Mouse (Mus musculus) midbrain, embryonic 16.5 days (tissue): ENCODE data around the gene Spats2l. TPM values are rescaled to one million over a fixed set of nuclear protein-coding genes. Genes with fewer than 3 reads are reported as not detected.

ENCODE experiments used
- ATAC-seq: fragments of 200-750 bp; cut with Nextera tagmentation; 2 replicates; pipeline ENCODE4 v1.8.0; 2017; ENCODE audit warnings: moderate TSS enrichment
- H3K27ac ChIP-seq: fragments of 300-500 bp; sonication (generic); 2 replicates; pipeline ENCODE4 v1.5.1; 2014; ENCODE audit warnings: mild to moderate bottlenecking, low read length, mixed read lengths
- H3K27me3 ChIP-seq: fragments of 300-500 bp; sonication (generic); 2 replicates; pipeline ENCODE4 v1.6.1; 2014; ENCODE audit warnings: low read depth, low read length, mixed read lengths; ENCODE audit not compliant: control insufficient read depth, insufficient read depth
- H3K36me3 ChIP-seq: fragments of 300-500 bp; sonication (generic); 2 replicates; pipeline ENCODE4 v1.6.1; 2014; ENCODE audit warnings: mild to moderate bottlenecking, low read length, moderate library complexity, mixed read lengths; ENCODE audit not compliant: control insufficient read depth, insufficient read depth
- H3K4me1 ChIP-seq: fragments of 300-500 bp; sonication (generic); 2 replicates; pipeline ENCODE4 v1.6.1; 2014; ENCODE audit warnings: mild to moderate bottlenecking, low read length, mixed read lengths; ENCODE audit not compliant: control insufficient read depth, insufficient read depth
- H3K4me2 ChIP-seq: fragments of 300-500 bp; sonication (generic); 2 replicates; pipeline ENCODE4 v1.6.1; 2014; ENCODE audit warnings: mild to moderate bottlenecking, low read length, mixed read lengths
- H3K4me3 ChIP-seq: fragments of 300-500 bp; sonication (generic); 2 replicates; pipeline ENCODE4 v1.5.1; 2014; ENCODE audit warnings: low read depth, mild to moderate bottlenecking, low read length, moderate library complexity, mixed read lengths
- H3K9ac ChIP-seq: fragments of 300-500 bp; sonication (generic); 2 replicates; pipeline ENCODE4 v1.6.1; 2014; ENCODE audit warnings: low read depth, low read length, mixed read lengths
- H3K9me3 ChIP-seq: fragments of 300-500 bp; sonication (generic); replicated peaks from 2 replicates; pipeline ENCODE4 v1.6.1; 2014; ENCODE audit warnings: mild to moderate bottlenecking, low read length, mixed read lengths; ENCODE audit not compliant: control insufficient read depth, poor library complexity, severe bottlenecking
- WGBS: fragments of 180-500 bp; shearing (Covaris S2); extraction: QIAGEN DNeasy Blood & Tissue Kit; methylation state at CpG from one replicate; pipeline ENCODE4 v1.1.7; 2014; 5-methylcytosine and 5-hydroxymethylcytosine counted together
- polyA plus RNA-seq: library from polyadenylated mRNA; unstranded; fragments of >200 nt; fragmentation: Nextera tagmentation; extraction: Ambion mirVana; gene quantifications from 2 replicates; pipeline ENCODE4 v1.2.1, GENCODE M21; 2015

Spats2l gene
- polyA plus RNA-seq = 83.6 and 88.7 TPM in 2 replicates

DNA sequence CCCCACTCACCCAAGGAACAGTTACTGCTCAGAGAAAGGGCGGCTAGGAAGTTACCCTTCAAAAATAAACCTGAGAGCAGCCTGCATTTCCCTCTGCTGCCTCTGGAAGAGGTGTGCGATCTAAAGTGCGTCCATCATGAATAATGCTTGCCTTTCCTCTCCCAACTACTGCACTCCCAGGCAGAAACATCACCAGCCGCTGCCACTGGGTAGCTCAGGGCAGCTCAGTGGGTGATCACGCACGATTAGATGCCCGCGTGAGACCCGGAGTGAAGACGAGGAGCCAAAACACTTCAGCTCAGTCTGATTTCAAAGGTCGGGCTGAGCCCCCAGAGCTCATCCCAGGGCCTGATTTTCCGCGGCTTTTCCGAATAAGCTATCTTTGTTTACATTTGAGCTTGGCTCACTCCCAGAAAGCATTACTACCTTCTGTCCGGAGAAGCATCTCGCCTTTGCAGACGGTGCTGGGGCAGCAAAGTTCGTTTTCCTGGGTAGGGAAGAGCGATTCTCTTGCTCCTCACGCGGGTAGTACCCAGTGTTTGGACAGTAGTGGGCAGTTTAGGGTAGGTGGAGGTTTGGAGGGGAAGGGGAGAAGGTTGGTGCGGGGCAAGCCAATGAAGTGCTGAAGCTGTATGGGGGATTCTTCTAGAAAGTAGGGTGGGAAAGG, at the start of gene Spats2l:
TSS of gene Spats2l (plus strand) at position 162 of the 667 bp plus-strand sequence.
- under 1% methylated on average over 22 of the region's 22 CpGs for WGBS
- H3K9ac ChIP-seq = peak within 1 kb of the TSS; percentile 95
- peak within 1 kb of the TSS; percentile 89 for H3K4me3 ChIP-seq
- H3K9me3 ChIP-seq = no peaks in the 10 kb centered on the region
- no peaks in the 10 kb centered on the region for H3K36me3 ChIP-seq
- H3K4me1 ChIP-seq = peaks cover 12% of the 10 kb centered on the region
- H3K27me3 ChIP-seq = no peaks in the 10 kb centered on the region
- H3K4me2 ChIP-seq = peak within 1 kb of the TSS; percentile 69
- H3K27ac ChIP-seq = peak within 1 kb of the TSS; percentile 95
- peak; percentile 82 for ATAC-seq

DNA sequence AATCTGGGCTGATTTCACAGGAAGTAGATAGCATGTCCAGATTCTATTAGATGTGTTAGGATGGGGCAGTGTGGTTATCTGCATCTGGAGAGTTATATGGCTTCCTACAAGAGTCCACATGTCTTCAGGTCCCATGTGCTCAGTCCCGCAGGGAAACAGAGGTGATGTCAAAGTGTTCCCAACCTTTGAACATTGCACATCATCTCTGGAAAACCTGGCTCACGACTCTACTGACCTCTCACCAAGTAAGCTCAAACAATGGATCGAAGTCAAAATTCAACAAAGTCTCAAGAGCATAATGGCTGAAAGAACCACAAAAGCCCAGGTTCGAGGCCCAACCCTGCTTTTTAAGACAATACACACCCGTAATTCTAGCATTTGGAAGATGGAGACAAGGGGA, 48.7 kb upstream of the Spats2l start:
- no peak overlapping the region for H3K4me3 ChIP-seq
- ATAC-seq = no peak
- no peaks in the 10 kb centered on the region for H3K36me3 ChIP-seq
- H3K27ac ChIP-seq = no peak overlapping the region
- no peaks in the 10 kb centered on the region for H3K4me1 ChIP-seq
- no peak overlapping the region for H3K4me2 ChIP-seq
- no peaks in the 10 kb centered on the region for H3K27me3 ChIP-seq
- H3K9me3 ChIP-seq = no peaks in the 10 kb centered on the region
- H3K9ac ChIP-seq = no peak overlapping the region
- 91% methylated on average over 5 of the region's 5 CpGs for WGBS

DNA sequence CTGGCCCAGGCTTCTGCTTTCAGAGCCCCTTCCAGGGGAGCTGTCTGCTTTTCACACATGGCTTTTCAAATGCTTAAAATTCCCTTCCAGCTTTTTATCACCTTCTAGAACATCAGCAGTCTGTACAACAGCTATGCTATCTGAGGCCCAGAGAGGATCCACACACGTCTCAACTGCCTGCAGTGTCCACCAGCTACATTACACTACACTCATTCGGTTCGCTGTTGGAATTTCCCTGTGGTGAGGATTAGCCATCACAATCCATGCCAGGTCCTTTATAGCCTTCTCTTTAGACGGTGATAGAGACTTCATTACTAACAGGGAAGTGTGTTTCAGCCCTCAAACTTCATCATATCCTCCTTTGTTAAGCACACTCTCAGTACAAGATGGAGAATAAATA, 38.1 kb upstream of the Spats2l start:
- Histone ChIP-seq H3K27me3 (no peaks in the 10 kb centered on the region), H3K4me2 (no peak overlapping the region), H3K4me3 (no peak overlapping the region), H3K36me3 (no peaks in the 10 kb centered on the region), H3K27ac (no peak overlapping the region), H3K9ac (no peak overlapping the region), H3K4me1 (no peaks in the 10 kb centered on the region), H3K9me3 (no peaks in the 10 kb centered on the region)
- ATAC-seq = no peak
- WGBS = 35% methylated on average over 4 of the region's 4 CpGs

- Histone ChIP-seq H3K9ac (no peak overlapping the region), H3K4me3 (no peak overlapping the region), H3K27ac (no peak overlapping the region), H3K27me3 (no peaks in the 10 kb centered on the region), H3K4me2 (no peak overlapping the region), H3K36me3 (no peaks in the 10 kb centered on the region), H3K4me1 (no peaks in the 10 kb centered on the region), H3K9me3 (no peaks in the 10 kb centered on the region)
- 90% methylated on average over 8 of the region's 8 CpGs for WGBS
- no peak for ATAC-seq
Measured at GRCm38 (mm10) chr1:57741740-57742139, 32.2 kb upstream of the Spats2l start.

- no peaks in the 10 kb centered on the region for H3K27me3 ChIP-seq
- ATAC-seq = no peak
- H3K27ac ChIP-seq = no peak overlapping the region
- no peaks in the 10 kb centered on the region for H3K36me3 ChIP-seq
- H3K9ac ChIP-seq = no peak overlapping the region
- WGBS = 94% methylated on average over 2 of the region's 2 CpGs
- H3K4me1 ChIP-seq = no peaks in the 10 kb centered on the region
- no peaks in the 10 kb centered on the region for H3K9me3 ChIP-seq
- no peak overlapping the region for H3K4me2 ChIP-seq
- no peak overlapping the region for H3K4me3 ChIP-seq
Measured at GRCm38 (mm10) chr1:57742266-57742665, 31.7 kb upstream of the Spats2l start.

- Histone ChIP-seq H3K9ac (no peak overlapping the region), H3K27me3 (no peaks in the 10 kb centered on the region), H3K36me3 (no peaks in the 10 kb centered on the region), H3K27ac (no peak overlapping the region), H3K4me2 (no peak overlapping the region), H3K9me3 (no peaks in the 10 kb centered on the region), H3K4me3 (no peak overlapping the region), H3K4me1 (no peaks in the 10 kb centered on the region; the same call in 1 of the 2 replicates)
- whole genome bisulfite sequencing = 40% methylated on average over 3 of the region's 3 CpGs
- no peak for ATAC-seq
Measured at GRCm38 (mm10) chr1:57751781-57752180, 22.2 kb upstream of the Spats2l start.

DNA sequence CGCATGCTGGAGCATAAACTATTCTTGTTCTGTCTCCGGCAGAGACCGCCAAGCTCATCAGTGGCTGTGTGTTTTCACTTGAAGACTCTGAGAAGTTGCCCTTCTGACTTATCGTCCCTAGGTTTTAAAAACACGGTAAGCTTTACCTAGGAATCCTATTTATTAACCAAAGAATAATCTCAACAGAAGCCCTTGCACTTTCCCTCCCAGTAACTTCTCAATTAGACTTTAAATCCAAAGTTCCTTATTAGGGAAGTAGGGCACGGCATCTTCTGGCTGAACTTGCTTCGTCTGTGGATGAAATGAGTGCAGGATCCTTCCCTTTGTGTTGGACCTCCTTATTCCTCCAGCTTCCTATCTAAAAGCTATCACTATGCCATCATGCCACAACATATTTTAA, 7.6 kb upstream of the Spats2l start:
- no peaks in the 10 kb centered on the region for H3K9me3 ChIP-seq
- 87% methylated on average over 7 of the region's 7 CpGs for WGBS

GRCm38 (mm10) chr1:57773326-57773725, 636 bp upstream of the Spats2l start:
- H3K27ac ChIP-seq = no peak overlapping the region
- no peak overlapping the region; the same call in 1 of the 2 replicates for H3K4me2 ChIP-seq
- H3K9ac ChIP-seq = no peak overlapping the region
- ATAC-seq = no peak
- H3K27me3 ChIP-seq = no peaks in the 10 kb centered on the region
- H3K4me1 ChIP-seq = peaks cover 9% of the 10 kb centered on the region
- WGBS = 88% methylated on average over 5 of the region's 5 CpGs
- H3K36me3 ChIP-seq = no peaks in the 10 kb centered on the region
- no peak overlapping the region for H3K4me3 ChIP-seq
- no peaks in the 10 kb centered on the region for H3K9me3 ChIP-seq

More for the DNA sequence above, 7.6 kb upstream of the Spats2l start:
- no peaks in the 10 kb centered on the region for H3K4me1 ChIP-seq
- ATAC-seq = no peak
- no peak overlapping the region for H3K27ac ChIP-seq
- H3K9ac ChIP-seq = no peak overlapping the region
- H3K27me3 ChIP-seq = no peaks in the 10 kb centered on the region
- H3K36me3 ChIP-seq = no peaks in the 10 kb centered on the region
- H3K4me3 ChIP-seq = no peak overlapping the region
- no peak overlapping the region for H3K4me2 ChIP-seq

DNA sequence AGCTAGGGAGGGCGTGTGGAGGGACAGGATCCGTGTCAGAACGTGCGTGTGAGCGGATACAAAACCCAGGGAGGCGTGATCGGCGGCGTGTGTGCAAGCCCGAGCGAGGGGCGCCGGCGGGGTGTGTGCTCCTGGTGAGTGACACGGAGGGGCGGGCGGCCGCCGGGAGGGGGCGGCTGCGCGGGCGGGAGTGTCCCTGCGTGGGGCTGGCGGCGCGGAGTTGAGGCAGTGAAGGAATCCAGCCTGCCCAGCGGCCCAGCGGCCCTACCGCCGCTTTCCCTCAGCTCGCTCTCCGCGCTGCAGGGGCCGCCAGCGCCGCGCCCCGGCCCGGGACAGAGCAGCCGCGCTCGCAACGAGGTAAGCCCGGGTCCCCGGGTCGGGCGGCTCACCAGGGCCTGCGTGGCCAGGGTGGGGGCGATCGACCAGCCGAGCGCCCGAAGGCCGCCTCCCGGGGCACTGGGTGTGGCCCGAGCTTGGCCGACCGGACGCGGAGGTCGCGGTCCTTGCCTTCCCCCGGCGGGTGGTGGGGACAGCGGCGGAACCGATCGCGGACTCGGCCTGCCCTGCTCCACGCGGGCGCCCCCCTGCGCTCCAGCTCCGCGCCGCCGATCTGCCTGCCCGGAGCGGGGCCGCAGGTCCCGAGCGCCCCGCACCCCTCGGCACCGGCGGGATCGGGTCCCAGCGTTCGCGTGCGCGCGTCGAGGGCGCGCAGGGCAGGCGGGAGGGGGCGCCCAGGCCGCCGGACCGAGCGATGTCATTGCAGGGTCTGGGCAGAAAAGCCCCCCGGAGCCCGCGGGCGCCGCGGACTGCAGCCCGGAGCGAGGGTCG, 920 bp downstream of the Spats2l start:
- Histone ChIP-seq H3K27me3 (no peaks in the 10 kb centered on the region), H3K4me1 (peaks cover 12% of the 10 kb centered on the region), H3K9ac (peak overlapping the region; percentile 95), H3K36me3 (no peaks in the 10 kb centered on the region), H3K4me2 (peak overlapping the region; percentile 69), H3K4me3 (peak overlapping the region; percentile 89), H3K27ac (peak overlapping the region; percentile 95), H3K9me3 (no peaks in the 10 kb centered on the region)
- 0% methylated on average over 66 of the region's 113 CpGs for WGBS
- ATAC-seq = peak; percentile 90
